Mouse (Mus musculus) kidney, embryonic 16.5 days (tissue): ENCODE results near the gene Stk26. TPM values are rescaled to one million over a fixed set of nuclear protein-coding genes. Genes with fewer than 3 reads are reported as not detected.

Source experiments
- ATAC-seq: fragments of 200-750 bp; cut with Nextera tagmentation; 2 replicates; pipeline ENCODE4 v1.8.0; 2017; ENCODE audit warnings: moderate TSS enrichment; ENCODE audit not compliant: low FRiP score, low TSS enrichment
- H3K27ac ChIP-seq: fragments of 300-500 bp; sonication (generic); 2 replicates; pipeline ENCODE4 v1.5.1; 2014; ENCODE audit warnings: low read length
- H3K27me3 ChIP-seq: fragments of 300-500 bp; sonication (generic); 2 replicates; pipeline ENCODE4 v1.6.1; 2014; ENCODE audit warnings: low read length, control low read depth, mixed read lengths; ENCODE audit not compliant: insufficient read depth
- H3K36me3 ChIP-seq: fragments of 300-500 bp; sonication (generic); 2 replicates; pipeline ENCODE4 v1.6.1; 2014; ENCODE audit warnings: low read length, control low read depth, mixed read lengths; ENCODE audit not compliant: insufficient read depth
- H3K4me1 ChIP-seq: fragments of 300-500 bp; sonication (generic); 2 replicates; pipeline ENCODE4 v1.6.1; 2014; ENCODE audit warnings: low read length, control low read depth, mixed read lengths; ENCODE audit not compliant: insufficient read depth
- H3K4me2 ChIP-seq: fragments of 300-500 bp; sonication (generic); replicated peaks from 2 replicates; pipeline ENCODE4 v1.6.1; 2014; ENCODE audit warnings: low read depth, low read length
- H3K4me3 ChIP-seq: fragments of 300-500 bp; sonication (generic); 2 replicates; pipeline ENCODE4 v1.5.1; 2014; ENCODE audit warnings: mild to moderate bottlenecking, low read length
- H3K9ac ChIP-seq: fragments of 300-500 bp; sonication (generic); replicated peaks from 2 replicates; pipeline ENCODE4 v1.6.1; 2014; ENCODE audit warnings: low read length
- H3K9me3 ChIP-seq: fragments of 300-500 bp; sonication (generic); 2 replicates; pipeline ENCODE4 v1.6.1; 2016; ENCODE audit warnings: low read length, control low read depth
- WGBS: fragments of 180-500 bp; shearing (Covaris S2); extraction: QIAGEN DNeasy Blood & Tissue Kit; methylation state at CpG from one replicate; pipeline ENCODE4 v1.1.7; 2014; 5-methylcytosine and 5-hydroxymethylcytosine counted together
- polyA plus RNA-seq: library from polyadenylated mRNA; unstranded; fragments of >200 nt; fragmentation: Nextera tagmentation; extraction: Ambion mirVana; gene quantifications from 2 replicates; pipeline ENCODE4 v1.2.1, GENCODE M21; 2015

Gene Stk26
- polyA plus RNA-seq, 1 experiment from 2014 or later: 3.7 TPM

DNA sequence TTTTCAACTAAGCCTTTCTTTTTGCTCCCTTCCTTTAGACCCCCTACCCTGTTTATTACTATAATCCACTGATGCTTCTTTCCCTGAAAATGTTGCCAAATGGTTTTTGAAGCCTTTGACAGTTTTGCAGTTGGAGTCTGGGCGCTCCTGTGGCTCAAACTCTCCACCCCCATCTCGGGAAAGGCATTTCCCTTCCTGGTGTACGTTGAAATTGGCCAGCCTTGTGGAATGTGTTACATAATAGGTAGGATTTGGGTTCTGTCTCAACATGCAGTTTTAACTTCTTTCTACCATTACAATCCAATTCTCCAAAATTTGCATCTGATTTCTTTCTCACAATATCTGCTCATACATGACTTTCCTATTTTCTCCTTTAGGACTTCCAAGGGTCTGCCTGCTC, 77.9 kb downstream of the Stk26 start:
- H3K4me3 ChIP-seq: no peak overlapping the region
- H3K27ac ChIP-seq: no peak overlapping the region
- no peak overlapping the region for H3K9ac ChIP-seq
- no peak for ATAC-seq
- no peaks in the 10 kb centered on the region for H3K36me3 ChIP-seq
- 54% methylated on average over 3 of the region's 3 CpGs for WGBS
- peaks cover 5% of the 10 kb centered on the region; the same call in 1 of the 2 replicates for H3K27me3 ChIP-seq
- H3K9me3 ChIP-seq: no peaks in the 10 kb centered on the region
- no peak overlapping the region for H3K4me2 ChIP-seq
- H3K4me1 ChIP-seq: no peaks in the 10 kb centered on the region

DNA sequence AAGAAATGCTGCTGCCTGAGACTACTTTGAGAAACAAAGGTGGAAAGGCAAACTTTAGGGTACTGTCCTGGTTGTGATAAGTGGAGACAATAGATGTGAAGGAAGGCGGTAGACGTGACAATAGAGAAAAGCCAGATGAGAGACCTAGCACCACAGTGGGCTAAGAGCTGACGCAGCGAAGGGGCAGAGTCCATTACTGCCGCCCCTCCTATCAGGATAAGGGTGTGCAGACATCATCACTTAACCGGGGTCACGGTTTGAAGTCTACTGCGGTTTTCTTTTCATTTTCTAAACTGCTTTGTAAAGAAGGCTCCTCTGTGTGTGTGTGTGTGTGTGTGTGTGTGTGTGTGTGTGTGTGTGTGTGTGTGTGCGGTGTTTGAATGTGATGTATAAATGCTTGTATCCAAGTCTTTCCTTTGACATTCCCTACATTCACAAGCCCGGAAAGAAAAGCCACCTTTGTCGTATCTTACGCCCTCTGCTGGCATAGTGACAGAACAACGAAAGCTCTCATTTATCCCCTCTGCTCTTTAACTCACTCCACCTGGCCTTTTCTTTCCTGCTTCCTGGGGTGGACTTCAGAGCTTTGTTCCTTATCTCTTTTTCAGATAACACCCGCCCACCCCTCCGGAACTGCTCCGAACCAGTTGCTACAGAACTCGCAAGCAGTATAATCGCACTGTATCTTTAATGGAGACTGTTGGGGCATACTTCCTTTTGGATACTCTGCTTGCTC, 84.0 kb downstream of the Stk26 start:
- no peak overlapping the region for H3K27ac ChIP-seq
- ATAC-seq: no peak
- H3K4me1 ChIP-seq: no peaks in the 10 kb centered on the region
- peaks cover 8% of the 10 kb centered on the region; the same call in 1 of the 2 replicates for H3K27me3 ChIP-seq
- 61% methylated on average over 18 of the region's 18 CpGs for WGBS
- H3K4me3 ChIP-seq: no peak overlapping the region
- H3K36me3 ChIP-seq: no peaks in the 10 kb centered on the region
- H3K9ac ChIP-seq: no peak overlapping the region
- H3K9me3 ChIP-seq: no peaks in the 10 kb centered on the region
- H3K4me2 ChIP-seq: no peak overlapping the region

DNA sequence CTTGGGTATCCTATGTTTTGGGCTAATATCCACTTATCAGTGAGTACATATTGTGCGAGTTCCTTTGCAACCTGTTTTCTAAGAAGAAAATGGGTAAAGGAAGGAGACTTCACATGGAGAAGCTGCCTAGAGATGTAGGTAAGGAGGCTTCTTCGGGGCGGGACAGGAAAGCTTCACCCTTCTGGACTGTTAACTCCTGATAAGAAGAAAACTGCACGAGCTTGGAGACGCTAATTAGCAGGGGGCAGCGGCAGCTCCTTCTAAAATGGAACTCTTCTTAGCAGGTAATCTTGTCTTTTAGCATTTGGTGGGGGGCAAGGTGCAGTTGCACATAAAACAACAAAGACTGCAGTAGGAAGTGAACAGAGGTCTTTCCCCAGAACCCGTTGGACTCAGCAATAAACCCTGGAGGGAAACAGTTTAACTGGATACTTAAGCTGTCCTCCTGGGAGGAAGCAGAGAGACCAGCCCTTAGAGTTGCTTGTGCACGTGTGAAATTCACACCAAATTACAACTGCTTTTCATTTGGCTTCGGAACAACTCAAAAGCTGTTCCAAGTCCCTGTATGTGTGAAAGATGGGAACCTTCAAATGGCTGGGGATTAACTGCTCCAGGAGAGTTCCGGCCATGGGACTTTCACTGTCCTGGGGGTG, 86.2 kb downstream of the Stk26 start:
- H3K9ac ChIP-seq: no peak overlapping the region
- H3K27me3 ChIP-seq: peaks cover 10% of the 10 kb centered on the region
- no peaks in the 10 kb centered on the region for H3K36me3 ChIP-seq
- H3K4me1 ChIP-seq: no peaks in the 10 kb centered on the region
- 46% methylated on average over 10 of the region's 10 CpGs for WGBS
- H3K4me2 ChIP-seq: no peak overlapping the region
- H3K27ac ChIP-seq: no peak overlapping the region
- no peaks in the 10 kb centered on the region for H3K9me3 ChIP-seq
- H3K4me3 ChIP-seq: no peak overlapping the region
- ATAC-seq: no peak

DNA sequence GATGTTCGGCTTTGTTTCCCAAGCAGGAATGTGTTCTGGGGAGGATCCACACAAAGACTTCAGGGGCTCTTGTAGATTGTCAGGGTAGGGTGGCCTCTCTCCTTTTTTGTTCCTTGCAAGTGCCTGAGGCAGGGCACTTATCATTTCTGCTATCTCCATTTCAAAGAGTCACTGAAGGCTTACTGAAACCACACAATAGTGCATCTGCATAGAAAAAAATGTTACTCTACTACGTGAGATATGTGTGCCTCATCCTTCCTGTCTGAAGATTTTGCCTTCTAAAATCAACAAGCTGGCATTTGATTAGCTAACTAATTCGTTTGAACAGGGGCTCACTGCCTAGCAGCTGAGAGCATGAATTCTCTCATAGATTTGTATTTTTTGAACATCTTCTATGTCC, 89.5 kb downstream of the Stk26 start:
- Histone ChIP-seq H3K27ac (no peak overlapping the region), H3K4me1 (no peaks in the 10 kb centered on the region), H3K4me2 (no peak overlapping the region), H3K9ac (no peak overlapping the region), H3K9me3 (no peaks in the 10 kb centered on the region), H3K27me3 (peaks cover 5% of the 10 kb centered on the region), H3K36me3 (no peaks in the 10 kb centered on the region), H3K4me3 (no peak overlapping the region)
- WGBS: 60% methylated on average over 3 of the region's 3 CpGs
- no peak for ATAC-seq

DNA sequence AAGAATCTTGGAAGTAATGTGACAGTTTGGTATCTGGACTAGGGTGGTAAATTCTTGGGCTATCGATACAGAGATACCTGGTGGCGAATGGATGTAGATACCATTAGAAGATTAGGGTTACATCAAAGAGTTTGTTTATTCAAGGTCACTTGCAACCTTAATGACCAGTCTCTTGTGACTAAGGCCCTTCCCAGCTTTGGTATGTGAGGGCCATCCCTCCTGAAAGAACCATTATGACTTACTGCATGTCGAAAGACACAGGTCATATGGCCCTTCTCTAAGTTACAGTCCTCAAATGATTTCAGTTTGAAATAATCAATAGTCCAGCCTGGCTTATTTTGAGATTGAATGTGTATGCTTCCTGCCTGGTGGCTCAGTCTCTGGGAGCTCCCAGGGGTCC, 96.3 kb downstream of the Stk26 start:
- no peak overlapping the region for H3K27ac ChIP-seq
- H3K4me3 ChIP-seq: no peak overlapping the region
- no peak overlapping the region for H3K4me2 ChIP-seq
- no peaks in the 10 kb centered on the region for H3K4me1 ChIP-seq
- ATAC-seq: no peak
- 90% methylated on average over 3 of the region's 3 CpGs for WGBS
- H3K27me3 ChIP-seq: peaks cover 7% of the 10 kb centered on the region; the same call in 1 of the 2 replicates
- H3K36me3 ChIP-seq: no peaks in the 10 kb centered on the region
- H3K9ac ChIP-seq: no peak overlapping the region
- no peaks in the 10 kb centered on the region for H3K9me3 ChIP-seq

DNA sequence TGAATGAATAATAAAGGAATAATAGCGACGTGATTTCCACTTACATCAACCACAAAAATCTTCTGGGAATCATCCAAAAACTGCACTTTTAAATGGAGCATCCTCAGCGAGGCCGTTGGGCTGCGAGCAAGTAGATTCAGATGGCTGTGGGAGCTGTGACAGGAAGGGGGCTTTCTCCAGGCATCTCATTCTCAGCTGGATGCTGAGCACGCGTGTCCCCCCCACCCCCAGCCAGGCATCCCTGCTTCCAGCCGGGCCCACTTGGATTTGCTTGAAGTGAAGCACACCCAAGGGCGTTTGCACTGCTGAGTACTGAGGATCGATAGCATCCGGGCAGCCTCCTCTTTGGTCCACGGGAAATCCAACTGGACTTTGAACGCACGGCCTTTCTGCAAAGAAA, 101.8 kb downstream of the Stk26 start, which contains the start of gene Frmd7:
Gene Frmd7, minus strand, starts transcription at position 101 of the 400 bp plus-strand sequence.
- no peaks in the 10 kb centered on the region for H3K9me3 ChIP-seq
- no peak for ATAC-seq
- no peaks in the 10 kb centered on the region for H3K36me3 ChIP-seq
- H3K4me1 ChIP-seq: no peaks in the 10 kb centered on the region
- peaks cover 11% of the 10 kb centered on the region; the same call in 1 of the 2 replicates for H3K27me3 ChIP-seq
- WGBS: 74% methylated on average over 14 of the region's 14 CpGs
- no peak within 1 kb of the TSS for H3K9ac ChIP-seq
- no peak within 1 kb of the TSS for H3K4me2 ChIP-seq
- no peak within 1 kb of the TSS for H3K4me3 ChIP-seq
- no peak within 1 kb of the TSS for H3K27ac ChIP-seq

Other genes starting within 250 kb of the Stk26 start
- gene Frmd7, start 101.7 kb downstream of the Stk26 start, polyA plus RNA-seq: 0.10 TPM in 1 of 2 replicates, not detected in the other
- gene Rap2c, start 177.0 kb downstream of the Stk26 start, polyA plus RNA-seq: 13.4 and 13.5 TPM in 2 replicates